Mouse (Mus musculus): ENCODE data around the gene Tsen54. TPM values are rescaled to one million over a fixed set of nuclear protein-coding genes. Genes with fewer than 3 reads are reported as not detected.
A peak's percentile ranks its signal among the peaks of the same experiment; 100 is the strongest.

Gene Tsen54
- polyA plus RNA-seq, 1 experiment from 2014 or later: 28.1 TPM

DNA sequence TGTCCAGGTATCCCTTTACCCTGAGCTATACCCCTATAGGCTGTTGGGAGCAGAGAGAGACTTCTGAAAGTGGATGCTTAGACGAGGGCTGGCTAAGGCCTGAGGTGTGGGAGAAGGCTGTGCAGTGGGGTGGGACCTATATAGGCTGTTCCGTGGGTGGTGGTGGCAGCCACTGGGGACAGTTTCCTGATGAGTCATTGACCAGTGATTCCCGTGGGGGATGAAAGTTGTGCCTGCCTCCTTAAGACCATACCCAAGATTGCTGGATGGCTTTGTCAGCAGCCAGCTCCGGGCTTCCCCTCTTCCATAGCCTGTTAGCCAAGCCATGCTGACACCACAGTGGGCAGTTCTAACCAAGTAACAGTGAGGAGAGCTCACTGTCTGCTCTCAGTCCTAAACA, 6.5 kb downstream of the Tsen54 start:
- peaks cover 7% of the 10 kb centered on the region for H3K27me3 ChIP-seq (ENCODE audit: control insufficient read depth, insufficient read depth, low read length)
- H3K4me3 ChIP-seq (replicated peaks; ENCODE audit: low read length): no peak overlapping the region
- no peak for ATAC-seq (ENCODE audit: insufficient read depth, low FRiP score)
- no peaks in the 10 kb centered on the region for H3K36me3 ChIP-seq (ENCODE audit: control insufficient read depth, insufficient read depth, low read length)
- 71% methylated on average over 4 of the region's 4 CpGs for WGBS
- H3K4me1 ChIP-seq (ENCODE audit: control insufficient read depth, insufficient read depth, low read length): peaks cover 11% of the 10 kb centered on the region; the same call in 1 of the 2 replicates
- H3K27ac ChIP-seq (ENCODE audit: low read length): no peak overlapping the region
- no peak overlapping the region for H3K9ac ChIP-seq (ENCODE audit: low read length)
- no peaks in the 10 kb centered on the region for H3K9me3 ChIP-seq (replicated peaks; ENCODE audit: control insufficient read depth, low read length)
- H3K4me2 ChIP-seq (ENCODE audit: low read depth, low read length): no peak overlapping the region

- Histone ChIP-seq H3K9ac (ENCODE audit: low read length) (peak within 1 kb of the TSS; percentile 87), H3K4me3 (replicated peaks; ENCODE audit: low read length) (peak within 1 kb of the TSS; percentile 85), H3K4me1 (ENCODE audit: control insufficient read depth, insufficient read depth, low read length) (peaks cover 21% of the 10 kb centered on the region), H3K4me2 (ENCODE audit: low read depth, low read length) (peak within 1 kb of the TSS; percentile 93), H3K36me3 (ENCODE audit: control insufficient read depth, insufficient read depth, low read length) (no peaks in the 10 kb centered on the region), H3K9me3 (replicated peaks; ENCODE audit: control insufficient read depth, low read length) (no peaks in the 10 kb centered on the region), H3K27me3 (ENCODE audit: control insufficient read depth, insufficient read depth, low read length) (peaks cover 7% of the 10 kb centered on the region), H3K27ac (ENCODE audit: low read length) (peak within 1 kb of the TSS; percentile 90)
- WGBS: under 1% methylated on average over 84 of the region's 87 CpGs
- peak; percentile 98 for ATAC-seq (ENCODE audit: insufficient read depth, low FRiP score)
These were observed 9.5 kb downstream of the Tsen54 start, which contains the start of gene Llgl2 for GRCm38 (mm10) chr11:115823774-115824740. TSS of gene Llgl2 (plus strand) at chr11:115824049.

DNA sequence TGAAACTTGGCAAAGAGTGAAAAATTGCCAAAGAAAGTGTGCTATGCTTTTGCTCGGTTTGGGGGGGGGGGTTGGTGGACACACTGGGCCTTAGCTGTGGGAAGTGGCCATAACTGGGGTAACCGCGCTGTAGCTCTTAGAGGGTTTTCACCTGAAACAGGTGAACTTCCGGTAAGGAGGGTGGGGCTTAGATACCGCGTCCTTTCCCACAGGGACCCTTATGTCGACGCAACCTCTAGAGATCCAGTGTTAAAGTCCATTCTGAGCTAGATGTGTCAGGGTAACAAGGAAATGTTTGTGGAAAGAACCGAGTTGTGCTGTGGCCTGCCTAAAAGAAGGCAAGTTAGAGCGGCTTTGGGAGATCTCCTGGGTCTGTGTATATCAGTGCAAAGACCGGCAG, 10.3 kb downstream of the Tsen54 start:
- 16% methylated on average over 11 of the region's 11 CpGs for WGBS
- peak overlapping the region; percentile 85 for H3K4me3 ChIP-seq (replicated peaks; ENCODE audit: low read length)
- peak overlapping the region; percentile 90 for H3K27ac ChIP-seq (ENCODE audit: low read length)
- ATAC-seq (ENCODE audit: insufficient read depth, low FRiP score): no peak
- H3K9ac ChIP-seq (ENCODE audit: low read length): peak overlapping the region; percentile 87
- H3K9me3 ChIP-seq (replicated peaks; ENCODE audit: control insufficient read depth, low read length): no peaks in the 10 kb centered on the region
- peaks cover 26% of the 10 kb centered on the region for H3K4me1 ChIP-seq (ENCODE audit: control insufficient read depth, insufficient read depth, low read length)
- peaks cover 7% of the 10 kb centered on the region for H3K27me3 ChIP-seq (ENCODE audit: control insufficient read depth, insufficient read depth, low read length)
- peak overlapping the region; percentile 93 for H3K4me2 ChIP-seq (ENCODE audit: low read depth, low read length)
- H3K36me3 ChIP-seq (ENCODE audit: control insufficient read depth, insufficient read depth, low read length): no peaks in the 10 kb centered on the region

GRCm38 (mm10) chr11:115826487-115826886, 12.0 kb downstream of the Tsen54 start:
- H3K4me3 ChIP-seq (replicated peaks; ENCODE audit: low read length): no peak overlapping the region
- peak overlapping the region; percentile 93; the same call in 1 of the 2 replicates for H3K4me2 ChIP-seq (ENCODE audit: low read depth, low read length)

GRCm38 (mm10) chr11:115827624-115828023, 13.1 kb downstream of the Tsen54 start:
- 71% methylated on average over 6 of the region's 6 CpGs for WGBS
- Histone ChIP-seq H3K4me2 (ENCODE audit: low read depth, low read length) (peak overlapping the region; percentile 31; the same call in 1 of the 2 replicates), H3K9me3 (replicated peaks; ENCODE audit: control insufficient read depth, low read length) (no peaks in the 10 kb centered on the region), H3K4me1 (ENCODE audit: control insufficient read depth, insufficient read depth, low read length) (peaks cover 49% of the 10 kb centered on the region), H3K9ac (ENCODE audit: low read length) (no peak overlapping the region), H3K27me3 (ENCODE audit: control insufficient read depth, insufficient read depth, low read length) (peaks cover 7% of the 10 kb centered on the region), H3K36me3 (ENCODE audit: control insufficient read depth, insufficient read depth, low read length) (no peaks in the 10 kb centered on the region), H3K4me3 (replicated peaks; ENCODE audit: low read length) (no peak overlapping the region), H3K27ac (ENCODE audit: low read length) (peak overlapping the region; percentile 69; the same call in 1 of the 2 replicates)
- ATAC-seq (ENCODE audit: insufficient read depth, low FRiP score): no peak

More at GRCm38 (mm10) chr11:115826487-115826886, 12.0 kb downstream of the Tsen54 start:
- H3K27me3 ChIP-seq (ENCODE audit: control insufficient read depth, insufficient read depth, low read length): peaks cover 7% of the 10 kb centered on the region
- H3K9ac ChIP-seq (ENCODE audit: low read length): 0 out of 2 replicates have a peak overlapping the region, but pooled peaks have one; percentile 46
- H3K4me1 ChIP-seq (ENCODE audit: control insufficient read depth, insufficient read depth, low read length): peaks cover 38% of the 10 kb centered on the region
- H3K36me3 ChIP-seq (ENCODE audit: control insufficient read depth, insufficient read depth, low read length): no peaks in the 10 kb centered on the region
- WGBS: 63% methylated on average over 5 of the region's 5 CpGs
- H3K9me3 ChIP-seq (replicated peaks; ENCODE audit: control insufficient read depth, low read length): no peaks in the 10 kb centered on the region
- no peak for ATAC-seq (ENCODE audit: insufficient read depth, low FRiP score)
- H3K27ac ChIP-seq (ENCODE audit: low read length): no peak overlapping the region

DNA sequence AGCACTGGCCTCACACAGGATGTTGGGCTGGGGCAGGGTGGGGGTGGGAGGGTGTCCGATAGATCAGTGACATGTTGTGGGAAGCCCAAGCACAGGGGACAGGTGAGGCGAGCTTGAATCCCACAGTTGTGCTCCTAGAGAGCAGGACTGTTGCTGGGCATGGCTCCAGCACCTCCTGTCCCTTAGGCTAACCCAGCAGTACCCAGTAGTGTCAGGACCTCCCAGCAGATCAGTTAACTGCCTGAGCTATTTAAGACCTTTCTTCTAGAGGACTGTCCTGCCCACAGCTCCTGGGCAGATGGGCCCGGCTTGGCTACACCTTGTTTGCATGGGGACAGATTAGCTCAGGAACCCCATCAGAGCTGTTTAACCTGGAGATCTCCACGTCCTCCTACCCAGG, 14.5 kb downstream of the Tsen54 start:
- Histone ChIP-seq H3K27me3 (ENCODE audit: control insufficient read depth, insufficient read depth, low read length) (peaks cover 7% of the 10 kb centered on the region), H3K27ac (ENCODE audit: low read length) (no peak overlapping the region), H3K36me3 (ENCODE audit: control insufficient read depth, insufficient read depth, low read length) (no peaks in the 10 kb centered on the region), H3K4me1 (ENCODE audit: control insufficient read depth, insufficient read depth, low read length) (peaks cover 58% of the 10 kb centered on the region), H3K4me3 (replicated peaks; ENCODE audit: low read length) (no peak overlapping the region), H3K9ac (ENCODE audit: low read length) (peak overlapping the region; percentile 1; the same call in 1 of the 2 replicates), H3K9me3 (replicated peaks; ENCODE audit: control insufficient read depth, low read length) (no peaks in the 10 kb centered on the region), H3K4me2 (ENCODE audit: low read depth, low read length) (no peak overlapping the region)
- ATAC-seq (ENCODE audit: insufficient read depth, low FRiP score): no peak
- 47% methylated on average over 4 of the region's 4 CpGs for WGBS

DNA sequence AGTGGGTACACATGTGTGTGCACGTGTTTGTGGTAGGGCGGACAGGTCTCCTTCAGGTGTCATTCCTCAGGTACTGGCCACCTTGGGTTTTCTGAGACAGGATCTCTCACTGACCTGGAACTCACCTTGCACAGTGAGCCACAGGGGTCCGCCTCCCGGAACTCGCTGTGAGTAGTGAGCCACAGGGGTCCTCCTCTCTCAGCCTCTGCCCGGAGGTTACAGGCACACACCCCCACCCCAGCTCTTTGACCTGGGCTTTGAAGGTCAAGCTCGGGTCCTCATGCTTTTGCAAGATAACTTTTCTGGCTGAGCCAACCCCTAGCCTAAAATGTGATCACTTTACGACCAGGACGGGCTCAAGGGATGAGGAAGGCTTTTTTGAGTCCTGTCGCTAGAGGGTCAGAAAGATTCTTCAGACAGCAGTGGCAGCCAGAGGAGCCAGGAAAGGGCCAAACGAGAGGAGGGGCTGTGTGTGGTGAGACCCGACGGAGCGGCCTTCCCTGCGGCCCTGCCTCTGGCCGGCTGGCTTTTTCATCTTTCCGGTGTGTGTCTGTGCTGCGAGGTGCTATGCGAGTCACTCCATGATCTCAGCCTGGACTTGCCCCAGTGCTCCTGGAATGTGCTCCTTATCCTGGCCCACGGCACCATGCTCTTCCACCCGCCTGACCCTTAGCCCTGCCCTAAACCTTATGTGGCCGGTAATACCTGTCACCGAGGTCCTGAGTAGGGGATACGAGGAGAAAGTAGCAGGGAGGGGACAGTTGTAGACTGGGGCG, 16.2 kb downstream of the Tsen54 start:
- no peak for ATAC-seq (ENCODE audit: insufficient read depth, low FRiP score)
- peaks cover 61% of the 10 kb centered on the region for H3K4me1 ChIP-seq (ENCODE audit: control insufficient read depth, insufficient read depth, low read length)
- peak overlapping the region; percentile 17; the same call in 1 of the 2 replicates for H3K4me2 ChIP-seq (ENCODE audit: low read depth, low read length)
- no peaks in the 10 kb centered on the region for H3K27me3 ChIP-seq (ENCODE audit: control insufficient read depth, insufficient read depth, low read length)
- H3K9me3 ChIP-seq (replicated peaks; ENCODE audit: control insufficient read depth, low read length): no peaks in the 10 kb centered on the region
- no peaks in the 10 kb centered on the region for H3K36me3 ChIP-seq (ENCODE audit: control insufficient read depth, insufficient read depth, low read length)
- no peak overlapping the region for H3K4me3 ChIP-seq (replicated peaks; ENCODE audit: low read length)
- H3K9ac ChIP-seq (ENCODE audit: low read length): peak overlapping the region; percentile 36; the same call in 1 of the 2 replicates
- peak overlapping the region; percentile 92; the same call in 1 of the 2 replicates for H3K27ac ChIP-seq (ENCODE audit: low read length)
- WGBS: 37% methylated on average over 25 of the region's 25 CpGs

GRCm38 (mm10) chr11:115831518-115831917, 17.0 kb downstream of the Tsen54 start:
- Histone ChIP-seq H3K9ac (ENCODE audit: low read length) (peak overlapping the region; percentile 36; the same call in 1 of the 2 replicates), H3K9me3 (replicated peaks; ENCODE audit: control insufficient read depth, low read length) (no peaks in the 10 kb centered on the region), H3K36me3 (ENCODE audit: control insufficient read depth, insufficient read depth, low read length) (no peaks in the 10 kb centered on the region), H3K4me2 (ENCODE audit: low read depth, low read length) (peak overlapping the region; percentile 17; the same call in 1 of the 2 replicates), H3K27me3 (ENCODE audit: control insufficient read depth, insufficient read depth, low read length) (no peaks in the 10 kb centered on the region), H3K27ac (ENCODE audit: low read length) (peak overlapping the region; percentile 92), H3K4me3 (replicated peaks; ENCODE audit: low read length) (no peak overlapping the region), H3K4me1 (ENCODE audit: control insufficient read depth, insufficient read depth, low read length) (peaks cover 62% of the 10 kb centered on the region)
- no peak for ATAC-seq (ENCODE audit: insufficient read depth, low FRiP score)
- WGBS: 36% methylated on average over 3 of the region's 3 CpGs

Measured in stomach, embryonic 16.5 days (tissue).